Mouse (Mus musculus) naive thymus-derived CD4-positive, alpha-beta T cell, adult 2 months (primary cell): ENCODE measurements around the gene Tmem248.

ENCODE experiments used
- DNase-seq: peaks from one replicate; pipeline ENCODE4 v3.0.0-alpha.2; 2011; ENCODE audit warnings: low read depth

The Tmem248 gene

DNA sequence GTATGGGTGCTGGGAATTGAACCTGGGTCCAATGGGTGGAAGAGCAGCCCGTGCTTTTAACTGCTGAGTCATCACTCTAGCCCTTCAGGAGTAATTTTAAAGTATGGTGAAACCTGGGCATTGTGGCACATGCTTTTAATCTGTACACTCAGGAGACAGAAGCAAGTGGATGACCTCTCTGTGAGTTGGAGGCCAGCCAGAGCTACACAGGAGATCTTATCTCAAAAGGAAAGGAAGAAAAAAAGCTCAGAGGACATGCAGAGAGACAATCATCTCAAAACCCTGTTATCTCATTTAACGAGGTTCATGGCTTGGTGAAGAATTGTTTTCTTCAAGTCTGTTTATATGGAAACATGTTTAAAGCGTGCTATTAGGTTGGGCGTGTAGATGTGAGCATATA, 12.9 kb upstream of the Tmem248 start:
- peak; percentile 43 for DNase-seq

DNA sequence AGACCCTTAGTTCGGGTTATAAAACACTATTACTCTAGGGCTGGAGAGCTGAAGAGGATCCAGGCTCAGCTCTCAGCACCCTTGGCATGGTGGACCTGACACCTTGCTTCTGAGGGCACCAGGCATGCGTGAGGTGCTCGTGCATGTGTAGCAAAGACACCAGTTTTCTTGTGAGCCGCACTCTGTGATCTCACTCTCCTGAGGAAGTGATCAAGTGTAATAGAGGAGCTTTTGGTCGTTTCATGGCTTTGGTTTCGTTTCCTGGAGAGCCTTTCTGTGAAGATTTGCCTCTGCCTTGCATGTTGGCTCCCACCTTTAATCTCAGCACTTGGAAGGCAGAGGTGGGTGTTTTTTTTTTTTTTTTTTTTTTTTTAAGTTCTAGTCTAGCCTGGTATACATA, 12.3 kb upstream of the Tmem248 start:
- DNase-seq: peak; percentile 75

- DNase-seq: peak; percentile 12
Observed at GRCm38 (mm10) chr5:130205441-130206023, 11.3 kb upstream of the Tmem248 start.

DNA sequence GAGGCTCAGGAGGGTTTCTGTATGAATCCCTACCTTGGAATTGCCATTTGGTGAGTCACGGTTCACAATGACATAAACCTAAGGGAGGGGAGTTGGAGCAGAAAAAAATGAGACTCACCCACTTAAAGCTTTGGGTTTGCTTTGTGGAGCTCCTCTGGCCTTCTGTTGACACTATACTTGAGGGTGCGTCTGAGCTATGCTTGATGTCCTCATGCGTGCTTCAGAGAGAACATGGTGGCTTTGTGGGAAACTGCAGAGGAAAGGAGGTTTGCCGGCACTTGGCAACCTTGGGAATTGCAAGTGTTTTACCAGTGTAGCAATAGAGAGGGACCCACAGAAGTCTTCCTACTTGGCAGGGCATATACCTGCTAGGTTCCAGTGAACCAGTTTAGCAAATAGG, 9.6 kb upstream of the Tmem248 start:
- no peak for DNase-seq

DNA sequence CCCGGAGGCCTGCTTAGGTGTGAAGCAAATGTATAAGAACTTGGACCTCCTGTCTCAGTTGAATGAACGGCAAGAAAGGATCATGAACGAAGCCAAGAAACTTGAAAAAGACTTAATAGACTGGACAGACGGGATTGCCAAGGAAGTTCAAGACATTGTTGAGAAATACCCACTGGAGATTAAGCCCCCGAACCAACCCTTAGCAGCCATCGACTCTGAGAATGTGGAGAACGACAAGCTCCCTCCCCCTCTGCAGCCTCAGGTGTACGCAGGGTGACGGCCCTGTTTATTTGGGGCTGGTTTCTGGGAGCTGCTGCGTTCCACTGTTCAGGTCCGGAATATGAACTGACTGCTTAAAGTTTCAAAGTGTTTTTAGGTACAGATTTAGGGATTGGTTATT, 3.9 kb upstream of the Tmem248 start:
- no peak for DNase-seq

DNA sequence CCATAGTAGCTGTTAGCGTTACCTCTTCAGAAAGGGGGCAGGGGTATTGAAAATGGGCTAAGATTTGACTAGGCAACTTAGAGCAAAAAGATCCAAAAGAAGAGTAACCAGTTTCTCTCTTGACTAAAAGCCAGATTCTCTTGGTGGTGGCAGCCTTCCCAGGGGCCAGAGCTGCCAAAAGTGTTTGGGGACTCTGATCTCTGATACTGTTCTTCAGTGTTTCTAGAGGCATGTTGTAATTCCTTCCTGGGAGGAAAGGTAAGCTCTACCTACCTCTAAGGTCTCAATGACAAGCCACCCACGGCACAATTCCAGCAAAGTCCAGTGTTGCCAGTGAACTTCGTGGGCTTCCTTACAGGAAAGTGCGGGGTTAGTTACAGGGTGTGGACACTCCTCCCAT, 525 bp downstream of the Tmem248 start:
- DNase-seq: no peak

DNA sequence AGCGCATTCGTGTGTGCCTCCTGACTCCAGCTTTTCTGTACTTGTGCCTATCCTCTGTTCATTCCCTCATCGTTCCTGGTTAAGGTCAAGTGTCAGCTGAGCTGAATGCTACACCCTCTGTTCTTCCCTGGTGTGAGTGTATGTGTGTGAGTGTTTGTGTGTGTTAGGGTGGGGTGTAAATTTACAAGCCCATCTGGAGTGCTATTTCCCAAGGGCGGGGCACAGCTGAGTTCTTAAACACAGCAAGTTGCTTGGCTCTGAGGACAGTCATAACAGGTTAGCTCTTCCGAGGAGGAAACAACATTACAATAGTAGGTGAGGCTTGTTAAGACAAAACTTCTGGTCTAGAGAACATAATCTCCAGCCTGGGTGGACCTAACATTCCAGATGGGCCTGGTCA, 1.5 kb downstream of the Tmem248 start:
- no peak for DNase-seq

DNA sequence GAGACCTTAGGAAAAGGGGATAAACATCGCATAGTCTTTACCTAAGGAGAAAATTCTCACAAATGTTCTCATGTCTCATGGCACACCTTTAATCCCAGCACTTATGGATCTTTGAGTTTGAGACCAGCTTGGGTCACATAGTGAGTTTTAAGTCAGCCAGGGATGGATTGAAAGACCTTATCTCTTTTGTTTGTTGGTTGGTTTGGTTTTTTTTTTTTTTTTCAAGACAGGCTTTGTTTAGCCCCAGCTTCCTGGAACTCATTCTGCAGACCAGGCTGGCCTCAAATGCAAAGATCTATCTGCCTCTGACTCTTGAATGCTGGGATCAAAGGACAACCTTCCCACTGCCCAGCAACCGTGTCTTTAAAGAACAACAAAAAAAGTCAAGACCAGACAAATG, 4.4 kb downstream of the Tmem248 start:
- peak; percentile 17 for DNase-seq

- DNase-seq: no peak
Observed at GRCm38 (mm10) chr5:130221760-130222145, 4.9 kb downstream of the Tmem248 start.

DNA sequence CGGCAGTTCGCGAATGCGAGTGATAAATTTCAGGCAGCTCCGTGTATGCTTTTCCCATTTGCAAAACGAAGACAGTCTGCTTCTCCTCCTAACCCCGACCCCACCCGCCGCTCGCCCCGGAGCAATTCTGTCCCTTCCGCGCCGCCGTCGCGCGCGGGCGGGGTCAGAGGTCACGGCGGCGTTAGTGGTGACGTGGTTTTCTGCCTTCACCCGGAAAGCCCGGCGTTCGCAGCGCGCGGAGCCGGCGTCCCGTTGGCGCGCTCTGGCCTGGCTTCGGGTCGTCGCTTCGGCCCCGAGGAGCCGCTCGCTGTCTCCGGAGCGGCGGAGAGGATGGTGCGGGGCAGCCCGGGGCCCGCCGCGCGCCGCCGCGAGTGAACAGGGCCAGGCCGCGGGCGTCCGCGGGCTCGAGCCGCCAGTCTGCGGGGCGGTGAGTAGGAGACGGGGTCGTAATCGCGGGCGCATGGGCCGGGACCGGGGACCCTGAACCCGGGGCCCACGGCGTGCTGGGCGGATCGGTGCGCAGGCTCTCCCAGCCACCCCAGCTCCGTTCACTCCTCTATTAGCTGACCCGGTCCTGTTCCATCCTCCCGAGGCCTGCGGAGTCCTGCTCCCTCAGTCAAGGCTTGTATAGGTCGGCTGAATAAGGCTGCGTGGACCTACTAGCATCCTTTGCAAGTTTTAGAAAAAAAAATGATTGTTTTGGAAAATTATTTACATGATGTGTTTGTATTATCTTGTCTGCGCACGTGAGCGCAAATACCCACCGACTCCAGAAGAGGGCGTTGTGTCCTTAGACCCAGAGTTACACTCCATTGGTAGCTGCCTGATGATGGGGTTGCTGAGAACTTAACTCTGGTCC, 5.5 kb downstream of the Tmem248 start:
- peak; percentile 93 for DNase-seq

DNA sequence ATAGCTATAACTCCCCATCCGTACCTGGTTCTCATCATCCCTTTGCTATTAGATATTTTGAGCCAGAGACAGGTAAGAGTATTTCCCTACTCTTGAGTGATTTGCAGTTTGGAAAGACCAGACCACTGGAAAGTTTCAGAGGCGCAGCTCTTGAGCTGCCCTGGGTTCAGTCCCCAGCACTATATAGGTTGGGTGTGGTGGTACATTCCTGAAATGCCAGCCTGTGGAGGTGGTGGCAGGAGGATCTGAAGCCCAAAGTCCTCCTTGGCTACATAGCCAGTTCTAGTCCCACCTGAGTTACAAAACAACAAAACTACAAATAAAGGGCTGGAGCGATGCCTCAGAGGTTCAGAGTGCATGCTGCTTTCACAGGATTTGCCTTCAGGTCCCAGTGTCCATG, 9.9 kb downstream of the Tmem248 start:
- no peak for DNase-seq

DNA sequence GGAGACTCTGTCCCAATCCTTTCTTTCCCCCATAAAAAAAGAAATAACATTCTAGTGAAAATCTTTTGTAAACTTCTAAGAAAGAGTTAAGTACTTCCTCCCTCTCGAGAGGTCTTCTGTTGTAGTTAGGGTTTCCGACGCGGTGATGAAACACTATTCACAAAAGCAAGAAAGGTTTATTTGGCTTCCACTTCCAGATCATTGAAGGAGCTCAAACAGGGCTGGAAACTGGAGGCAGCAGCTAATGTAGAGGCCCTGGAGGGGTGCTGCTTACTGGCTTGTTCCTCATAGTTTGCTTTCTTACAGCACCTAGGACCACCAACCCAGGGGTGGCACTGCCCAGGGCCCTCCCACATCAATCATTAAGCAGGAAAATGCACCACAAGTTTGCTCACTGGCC, 11.2 kb downstream of the Tmem248 start:
- no peak for DNase-seq

DNA sequence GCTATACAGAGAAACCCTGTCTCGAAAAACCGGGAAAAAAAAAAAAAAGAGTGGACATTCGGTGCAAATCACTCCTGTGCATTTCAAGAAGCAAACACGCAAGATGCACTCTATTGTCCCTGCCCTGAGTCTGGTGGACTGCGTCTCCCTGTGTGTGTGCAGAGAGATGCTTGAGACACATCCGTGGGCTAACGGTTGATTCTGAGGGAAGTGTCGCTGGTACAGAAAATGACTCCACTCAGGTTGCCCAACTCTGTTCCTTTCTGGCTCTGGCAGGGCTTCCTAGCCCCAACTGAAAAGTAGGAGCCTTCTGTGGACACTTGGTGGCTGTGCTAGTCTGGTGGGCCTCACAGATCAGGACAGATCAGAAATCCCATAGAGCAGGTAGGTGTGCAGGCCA, 19.4 kb downstream of the Tmem248 start:
- DNase-seq: no peak

- DNase-seq: no peak
Observed at GRCm38 (mm10) chr5:130239236-130239635, 22.4 kb downstream of the Tmem248 start.

GRCm38 (mm10) chr5:130239856-130240255, 23.0 kb downstream of the Tmem248 start:
- no peak for DNase-seq

GRCm38 (mm10) chr5:130241426-130241825, 24.5 kb downstream of the Tmem248 start:
- DNase-seq: no peak

GRCm38 (mm10) chr5:130247823-130248222, 30.9 kb downstream of the Tmem248 start:
- DNase-seq: no peak

DNA sequence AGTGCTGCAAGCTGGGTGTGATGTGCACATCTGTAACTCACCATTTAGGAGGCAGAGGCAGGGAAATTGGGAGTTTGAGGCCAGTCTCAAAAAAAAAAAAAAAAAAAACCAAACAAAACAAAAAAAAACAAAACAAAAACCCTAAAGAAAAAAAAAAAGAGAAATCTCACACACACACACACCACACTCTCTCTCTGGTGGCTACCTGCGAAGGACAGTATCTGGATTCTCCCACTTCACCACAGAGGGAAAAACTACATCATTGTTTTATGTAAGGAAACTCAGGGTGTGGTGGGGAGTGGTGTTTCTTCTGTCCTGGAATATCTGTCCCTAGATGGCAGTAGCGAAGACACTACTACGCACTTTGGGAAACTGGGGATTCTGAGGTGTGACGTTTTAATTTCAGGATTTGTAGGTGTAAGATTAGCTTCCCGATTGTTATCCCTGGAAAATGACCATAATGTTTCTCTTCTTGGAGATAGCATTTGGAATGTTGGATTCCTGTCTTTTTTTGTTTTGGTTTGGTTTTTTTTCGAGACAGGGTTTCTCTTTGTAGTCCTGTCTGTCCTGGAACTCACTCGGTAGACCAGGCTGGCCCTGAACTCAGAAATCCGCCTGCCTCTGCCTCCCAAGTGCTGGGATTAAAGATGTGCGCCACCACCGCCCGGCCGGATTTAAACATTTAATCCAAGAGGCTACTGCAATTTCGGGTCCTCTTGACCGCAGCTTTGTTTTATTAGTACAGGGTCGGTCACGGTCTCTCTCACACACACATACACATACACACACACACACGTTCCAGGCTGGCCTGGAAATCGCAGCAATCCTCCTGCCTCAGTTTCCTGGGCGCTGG, 37.5 kb downstream of the Tmem248 start:
- peak; percentile 47 for DNase-seq

DNA sequence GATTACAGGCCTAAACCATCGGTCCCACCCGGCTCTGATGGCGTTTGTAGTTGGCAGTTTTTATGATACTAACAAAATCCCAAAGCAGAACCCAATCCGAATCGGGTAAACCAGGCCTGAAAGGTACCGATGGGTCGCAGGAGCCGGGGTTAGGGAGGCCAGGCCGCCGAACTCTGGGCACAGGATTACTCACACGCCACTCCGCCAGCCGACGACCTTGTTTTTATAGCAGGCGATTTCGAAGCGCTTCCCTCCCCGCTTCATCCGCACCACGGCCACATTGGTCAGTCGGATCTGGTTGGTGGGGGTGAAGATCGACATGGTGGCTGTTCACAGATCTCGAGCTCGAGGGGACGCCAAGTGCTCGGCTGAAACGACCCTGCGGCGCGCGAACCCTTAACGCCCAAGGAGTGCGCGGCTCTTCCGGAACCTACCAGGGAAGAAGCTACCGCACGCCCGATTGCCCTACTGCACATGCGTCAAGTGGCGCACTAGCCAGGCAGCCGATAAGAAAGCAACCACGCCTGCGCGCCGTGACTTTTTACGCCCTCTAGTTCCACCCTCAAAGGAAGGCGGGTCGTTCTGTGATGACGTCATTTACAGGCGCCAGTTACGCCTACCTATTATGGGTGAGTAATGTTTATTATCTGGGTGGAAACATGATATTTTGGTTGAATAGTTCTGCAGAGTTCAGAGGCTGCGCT, 38.3 kb downstream of the Tmem248 start, which contains the start of the genes Sbds and Tyw1:
Gene Sbds, minus strand, starts transcription at position 514 of the 704 bp plus-strand sequence.
Gene Tyw1, plus strand, starts transcription at position 603 of the 704 bp plus-strand sequence.
- peak; percentile 100 for DNase-seq

GRCm38 (mm10) chr5:130255799-130256525, 39.1 kb downstream of the Tmem248 start:
- peak; percentile 46 for DNase-seq

- DNase-seq: peak; percentile 96
Observed at GRCm38 (mm10) chr5:130256678-130257271, 39.9 kb downstream of the Tmem248 start.
